Mouse (Mus musculus) Patski (cell line): ENCODE measurements at regions not wholly inside any gene's neighbourhood (a gene's known extent, or its start where the extent isn't known, plus 50 kb on each side); places are given as distances from the start of the nearest gene placed in this dataset.

Experiments used
- ATAC-seq: fragments of 100-300 bp; one replicate; pipeline ENCODE4 v1.8.0; 2021
- CTCF ChIA-PET: fragments of 350-600 bp; sonication (Branson Sonifier 250); formaldehyde crosslinking; loops from one replicate; lab custom pipeline; 2022; ENCODE audit warnings: inconsistent platforms; lab: Charles Lee
- POLR2A ChIA-PET: fragments of 350-600 bp; sonication (Branson Sonifier 250); formaldehyde crosslinking; loops from one replicate; lab custom pipeline; 2022; ENCODE audit warnings: antibody characterized with exemption, inconsistent platforms; lab: Charles Lee
- DNase-seq: peaks from one replicate; pipeline ENCODE4 v3.0.0-alpha.2; 2011; ENCODE audit warnings: low read depth, low spot score
- H3K27me3 ChIP-seq: fragments of 371-371 bp; one replicate; pipeline ENCODE4 v1.5.1; 2021
- CTCF ChIP-seq: fragments of 100-300 bp; IDR thresholded peaks from one replicate; pipeline ENCODE4 v1.5.1; 2021
- in situ Hi-C: fragments of 300-500 bp; cut with MboI; formaldehyde crosslinking; loops from 3 replicates; pipeline ENCODE4 v1.11.1; 2018; ENCODE audit warnings: low pct_unique_long_range_greater_than_20kb, mixed read lengths

GRCm38 (mm10) chr8:18210067-18210466 lies 768.0 kb downstream of the Defb40 start:
- H3K27me3 ChIP-seq, result no peaks in the 10 kb centered on the region
- ChIA-PET POLR2A (no interaction called here), CTCF (no interaction called here)
- no peak for ATAC-seq
- TF ChIP-seq CTCF, result no peak
- no peak for DNase-seq
- in situ Hi-C loops, result no loop called here

- CTCF ChIA-PET, result interaction anchor here (1.4 kb wide), 1 partner anchor 11 kb away, joined by 3 read pairs; no protein-coding TSS in a partner anchor
- no peaks in the 10 kb centered on the region for H3K27me3 ChIP-seq
- no peak for ATAC-seq
- in situ Hi-C loops, result no loop called here
- no peak for TF ChIP-seq CTCF
- POLR2A ChIA-PET, result no interaction called here
- DNase-seq, result no peak
These were observed 769.4 kb downstream of the Defb40 start for GRCm38 (mm10) chr8:18208658-18209057.

GRCm38 (mm10) chr8:18187486-18187885 lies 790.6 kb downstream of the Defb40 start:
- TF ChIP-seq CTCF, result no peak
- ChIA-PET POLR2A (no interaction called here), CTCF (no interaction called here)
- in situ Hi-C loops, result no loop called here
- no peak for DNase-seq
- H3K27me3 ChIP-seq, result no peaks in the 10 kb centered on the region
- no peak for ATAC-seq

- no peak for TF ChIP-seq CTCF
- POLR2A ChIA-PET, result no interaction called here
- DNase-seq (no peak), ATAC-seq (no peak)
- in situ Hi-C loops, result no loop called here
- no peaks in the 10 kb centered on the region for H3K27me3 ChIP-seq
- CTCF ChIA-PET, result no interaction called here
These were observed 802.4 kb downstream of the Defb40 start for GRCm38 (mm10) chr8:18175544-18176092.

GRCm38 (mm10) chr8:18158619-18159018 lies 819.4 kb downstream of the Defb40 start:
- DNase-seq, result no peak
- TF ChIP-seq CTCF, result no peak
- in situ Hi-C loops, result no loop called here
- POLR2A ChIA-PET, result interaction anchor here (0.6 kb wide), 1 partner anchor 320 kb away, joined by 4 read pairs; no protein-coding TSS in a partner anchor
- ATAC-seq, result no peak
- CTCF ChIA-PET, result no interaction called here
- H3K27me3 ChIP-seq, result no peaks in the 10 kb centered on the region

GRCm38 (mm10) chr8:18115333-18116044 lies 862.6 kb downstream of the Defb40 start:
- no peak for DNase-seq
- CTCF ChIA-PET, result no interaction called here
- ATAC-seq, result no peak
- TF ChIP-seq CTCF, result no peak
- POLR2A ChIA-PET, result no interaction called here
- in situ Hi-C loops, result no loop called here
- no peaks in the 10 kb centered on the region for H3K27me3 ChIP-seq

- DNase-seq (no peak), ATAC-seq (no peak)
- CTCF ChIA-PET, result no interaction called here
These were observed 864.8 kb downstream of the Defb40 start for GRCm38 (mm10) chr8:18113262-18113661.

GRCm38 (mm10) chr8:18109480-18109879 lies 868.6 kb downstream of the Defb40 start:
- H3K27me3 ChIP-seq, result no peaks in the 10 kb centered on the region
- ChIA-PET POLR2A (no interaction called here), CTCF (no interaction called here)
- in situ Hi-C loops, result no loop called here
- ATAC-seq (no peak), DNase-seq (no peak)
- TF ChIP-seq CTCF, result no peak

More at GRCm38 (mm10) chr8:18113262-18113661, 864.8 kb downstream of the Defb40 start:
- in situ Hi-C loops, result no loop called here
- POLR2A ChIA-PET, result no interaction called here
- no peaks in the 10 kb centered on the region for H3K27me3 ChIP-seq
- no peak for TF ChIP-seq CTCF

GRCm38 (mm10) chr8:18106827-18107226 lies 871.2 kb downstream of the Defb40 start:
- in situ Hi-C loops, result no loop called here
- H3K27me3 ChIP-seq, result no peaks in the 10 kb centered on the region
- no peak for DNase-seq
- no peak for TF ChIP-seq CTCF
- POLR2A ChIA-PET, result no interaction called here
- ATAC-seq, result no peak
- CTCF ChIA-PET, result interaction anchor here (1.9 kb wide), 1 partner anchor 8 kb away, joined by 5 read pairs; no protein-coding TSS in a partner anchor

- ChIA-PET POLR2A (no interaction called here), CTCF (no interaction called here)
- no peak for ATAC-seq
- DNase-seq, result no peak
- no peak for TF ChIP-seq CTCF
- no peaks in the 10 kb centered on the region for H3K27me3 ChIP-seq
- in situ Hi-C loops, result no loop called here
These were observed 912.6 kb downstream of the Defb40 start for GRCm38 (mm10) chr8:18065456-18065855.

GRCm38 (mm10) chr8:18059526-18059925 lies 918.5 kb downstream of the Defb40 start:
- no peak for TF ChIP-seq CTCF
- DNase-seq (no peak), ATAC-seq (no peak)
- in situ Hi-C loops, result no loop called here
- POLR2A ChIA-PET, result no interaction called here
- CTCF ChIA-PET, result no interaction called here
- H3K27me3 ChIP-seq, result no peaks in the 10 kb centered on the region
